Mouse (Mus musculus): ENCODE data around the gene Hhatl. TPM values are rescaled to one million over a fixed set of nuclear protein-coding genes. Genes with fewer than 3 reads are reported as not detected.

The Hhatl gene
- polyA plus RNA-seq, 2 experiments, result 1.7 to 1.9 TPM

DNA sequence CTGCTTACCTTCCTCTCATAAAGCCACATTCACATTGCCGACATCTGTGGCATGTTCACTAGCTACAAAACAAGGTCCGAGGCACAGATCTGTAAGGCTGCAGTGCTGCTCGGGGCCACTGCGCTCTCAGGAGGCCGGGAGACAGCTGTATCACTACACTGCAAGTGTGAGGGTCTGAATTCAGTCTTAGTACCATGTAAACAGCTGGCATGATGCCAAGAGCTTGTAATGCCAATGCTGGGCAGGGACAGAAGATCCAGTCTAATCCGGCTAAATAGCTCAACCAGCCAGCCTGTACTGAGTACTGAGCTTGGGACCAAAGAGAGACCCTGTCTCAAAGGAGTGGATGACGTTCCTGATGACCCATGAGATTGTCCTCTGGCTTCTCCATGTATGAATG, 31.7 kb upstream of the Hhatl start:
- Histone ChIP-seq H3K4me2 (replicated peaks; ENCODE audit: low read depth, low read length, severe bottlenecking) (no peak overlapping the region), H3K9ac (ENCODE audit: low read depth, low read length, severe bottlenecking) (no peak overlapping the region), H3K4me1 (ENCODE audit: control insufficient read depth, insufficient read depth, low read length) (peaks cover 11% of the 10 kb centered on the region), H3K4me3 (replicated peaks; ENCODE audit: low read length) (no peak overlapping the region), H3K27me3 (ENCODE audit: control insufficient read depth, insufficient read depth, low read length) (no peaks in the 10 kb centered on the region), H3K27ac (replicated peaks; ENCODE audit: low read depth, low read length) (no peak overlapping the region), H3K9me3 (ENCODE audit: control insufficient read depth, low read length) (no peaks in the 10 kb centered on the region), H3K36me3 (ENCODE audit: control insufficient read depth, insufficient read depth, low read length) (no peaks in the 10 kb centered on the region)
- 65% methylated on average over 7 of the region's 7 CpGs for WGBS
- TF ChIP-seq POLR2A (IDR thresholded peaks at IDR 0.05; ENCODE audit: borderline replicate concordance, extremely low read depth, insufficient read depth, insufficient read length), result no peak
- ATAC-seq (ENCODE audit: low FRiP score, low read depth), result no peak; the same call in 1 of the 2 replicates
- peak; percentile 45 for DNase-seq (ENCODE audit: low spot score)

DNA sequence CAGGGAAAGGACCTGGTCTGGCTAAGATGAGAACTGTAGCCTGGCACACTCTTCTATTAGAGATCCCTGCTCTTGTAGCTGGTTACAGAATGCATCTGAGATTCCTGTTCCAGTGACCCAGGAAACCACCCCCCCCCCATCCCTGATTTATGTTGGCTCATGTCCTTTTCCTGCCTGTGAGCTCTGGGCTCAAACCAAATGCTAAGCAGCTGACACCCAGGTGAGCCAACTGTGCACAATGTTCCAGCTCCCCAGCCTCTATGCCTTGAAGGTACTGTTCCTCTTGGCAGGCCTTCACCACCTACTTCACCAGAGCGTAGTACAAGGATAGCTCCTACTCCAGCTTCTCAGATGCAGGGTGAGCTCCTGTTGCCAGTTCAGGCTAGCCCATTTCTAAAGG, 30.7 kb upstream of the Hhatl start:
- Histone ChIP-seq H3K27me3 (ENCODE audit: control insufficient read depth, insufficient read depth, low read length) (no peaks in the 10 kb centered on the region), H3K9ac (ENCODE audit: low read depth, low read length, severe bottlenecking) (no peak overlapping the region), H3K27ac (replicated peaks; ENCODE audit: low read depth, low read length) (no peak overlapping the region), H3K36me3 (ENCODE audit: control insufficient read depth, insufficient read depth, low read length) (no peaks in the 10 kb centered on the region), H3K4me2 (replicated peaks; ENCODE audit: low read depth, low read length, severe bottlenecking) (no peak overlapping the region), H3K4me3 (replicated peaks; ENCODE audit: low read length) (no peak overlapping the region), H3K4me1 (ENCODE audit: control insufficient read depth, insufficient read depth, low read length) (peaks cover 11% of the 10 kb centered on the region), H3K9me3 (ENCODE audit: control insufficient read depth, low read length) (no peaks in the 10 kb centered on the region)
- TF ChIP-seq POLR2A (IDR thresholded peaks at IDR 0.05; ENCODE audit: borderline replicate concordance, extremely low read depth, insufficient read depth, insufficient read length), result no peak
- no peak for ATAC-seq (ENCODE audit: low FRiP score, low read depth)
- no peak for DNase-seq (ENCODE audit: low spot score)
- WGBS, result 86% methylated on average over 1 of the region's 1 CpGs

DNA sequence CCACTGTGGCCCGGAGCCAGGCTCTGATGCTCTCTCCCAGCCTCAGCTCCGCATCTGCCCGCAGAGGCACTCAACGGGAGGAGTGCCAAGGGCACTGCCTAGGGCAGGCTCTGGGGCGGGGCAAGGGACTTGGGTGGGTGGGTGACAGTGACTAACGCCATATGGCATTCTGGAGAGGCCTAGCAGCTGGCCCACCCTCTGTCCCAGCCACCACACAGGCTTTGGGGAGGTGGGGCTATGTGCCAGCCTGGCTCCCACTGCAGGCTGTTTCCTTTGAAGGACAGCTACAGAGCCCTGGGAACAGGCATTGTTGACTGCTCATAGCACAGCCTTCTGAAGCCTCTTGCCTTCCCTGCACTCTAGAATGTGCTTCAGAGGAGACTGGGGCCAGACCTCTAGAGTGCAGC, 30.3 kb upstream of the Hhatl start:
- no peaks in the 10 kb centered on the region for H3K36me3 ChIP-seq (ENCODE audit: control insufficient read depth, insufficient read depth, low read length)
- no peak overlapping the region for H3K4me2 ChIP-seq (replicated peaks; ENCODE audit: low read depth, low read length, severe bottlenecking)
- WGBS, result 64% methylated on average over 5 of the region's 6 CpGs
- H3K27ac ChIP-seq (replicated peaks; ENCODE audit: low read depth, low read length), result no peak overlapping the region
- H3K9ac ChIP-seq (ENCODE audit: low read depth, low read length, severe bottlenecking), result no peak overlapping the region
- H3K4me1 ChIP-seq (ENCODE audit: control insufficient read depth, insufficient read depth, low read length), result peaks cover 11% of the 10 kb centered on the region
- no peak overlapping the region for H3K4me3 ChIP-seq (replicated peaks; ENCODE audit: low read length)
- DNase-seq (ENCODE audit: low spot score) (no peak), ATAC-seq (ENCODE audit: low FRiP score, low read depth) (no peak)
- no peak for TF ChIP-seq POLR2A (IDR thresholded peaks at IDR 0.05; ENCODE audit: borderline replicate concordance, extremely low read depth, insufficient read depth, insufficient read length)
- H3K27me3 ChIP-seq (ENCODE audit: control insufficient read depth, insufficient read depth, low read length), result no peaks in the 10 kb centered on the region
- H3K9me3 ChIP-seq (ENCODE audit: control insufficient read depth, low read length), result no peaks in the 10 kb centered on the region

DNA sequence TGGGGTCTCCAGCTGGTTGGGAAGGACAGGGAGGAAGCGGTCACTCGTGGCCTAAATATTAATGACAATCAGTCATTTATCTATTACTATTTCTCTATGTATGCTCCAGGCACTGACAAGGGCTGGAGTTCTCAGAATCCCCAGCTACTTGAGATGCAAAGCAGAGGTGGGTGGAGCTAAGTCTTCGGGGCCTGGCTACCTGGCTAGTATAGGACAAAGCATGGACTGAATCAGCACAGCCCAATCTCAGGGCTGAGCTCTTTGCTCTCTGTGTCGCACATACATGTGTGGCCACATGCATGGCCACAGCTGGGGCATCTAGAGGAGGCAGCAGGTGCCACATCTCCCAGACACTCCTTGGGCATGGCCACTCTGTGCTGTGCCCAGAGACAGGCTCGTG, 28.5 kb upstream of the Hhatl start:
- Histone ChIP-seq H3K27ac (replicated peaks; ENCODE audit: low read depth, low read length) (no peak overlapping the region), H3K27me3 (ENCODE audit: control insufficient read depth, insufficient read depth, low read length) (no peaks in the 10 kb centered on the region), H3K9ac (ENCODE audit: low read depth, low read length, severe bottlenecking) (no peak overlapping the region), H3K4me2 (replicated peaks; ENCODE audit: low read depth, low read length, severe bottlenecking) (no peak overlapping the region), H3K4me3 (replicated peaks; ENCODE audit: low read length) (no peak overlapping the region), H3K4me1 (ENCODE audit: control insufficient read depth, insufficient read depth, low read length) (peaks cover 11% of the 10 kb centered on the region), H3K9me3 (ENCODE audit: control insufficient read depth, low read length) (no peaks in the 10 kb centered on the region), H3K36me3 (ENCODE audit: control insufficient read depth, insufficient read depth, low read length) (no peaks in the 10 kb centered on the region)
- ATAC-seq (ENCODE audit: low FRiP score, low read depth) (no peak), DNase-seq (ENCODE audit: low spot score) (no peak)
- no peak for TF ChIP-seq POLR2A (IDR thresholded peaks at IDR 0.05; ENCODE audit: borderline replicate concordance, extremely low read depth, insufficient read depth, insufficient read length)
- 70% methylated on average over 5 of the region's 5 CpGs for WGBS

DNA sequence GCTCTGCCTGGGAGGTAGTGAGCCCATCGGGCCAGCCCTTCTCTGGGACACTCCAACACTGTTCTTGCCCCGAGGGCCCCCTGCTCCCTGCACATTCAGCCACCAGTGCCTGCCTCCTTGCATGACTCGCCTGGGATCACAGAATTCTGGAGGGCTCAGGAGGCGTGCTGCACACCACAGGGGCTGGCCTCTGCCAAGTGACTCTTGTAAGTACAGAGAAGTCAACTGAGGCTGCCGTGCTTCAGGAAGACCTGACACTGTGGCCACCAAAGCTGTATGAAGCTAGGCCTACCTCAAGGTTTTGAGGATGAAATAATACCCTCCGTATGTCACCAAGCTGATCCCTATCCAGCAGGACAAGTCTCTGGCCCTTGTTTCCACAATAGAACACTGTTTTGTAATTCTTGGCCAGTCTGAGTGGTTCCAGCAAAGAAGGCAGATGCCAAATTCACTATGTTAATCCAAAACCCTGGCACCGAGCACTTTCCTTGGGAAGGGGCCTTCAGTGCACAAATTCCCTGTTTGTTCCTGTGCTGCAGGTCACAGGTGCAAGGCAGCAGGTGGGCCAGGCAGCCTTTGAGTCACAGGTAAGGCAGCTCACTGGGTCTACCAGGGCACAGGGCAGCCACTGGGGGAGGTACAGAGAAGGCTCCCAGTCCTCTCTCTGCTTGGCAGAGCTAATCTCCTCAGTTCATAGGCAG, 27.6 kb upstream of the Hhatl start:
- 43% methylated on average over 7 of the region's 7 CpGs for WGBS
- ATAC-seq (ENCODE audit: low FRiP score, low read depth), result no peak
- no peak for TF ChIP-seq POLR2A (IDR thresholded peaks at IDR 0.05; ENCODE audit: borderline replicate concordance, extremely low read depth, insufficient read depth, insufficient read length)
- H3K36me3 ChIP-seq (ENCODE audit: control insufficient read depth, insufficient read depth, low read length), result no peaks in the 10 kb centered on the region
- H3K4me3 ChIP-seq (replicated peaks; ENCODE audit: low read length), result no peak overlapping the region
- H3K27ac ChIP-seq (replicated peaks; ENCODE audit: low read depth, low read length), result peak overlapping the region; percentile 88
- H3K9me3 ChIP-seq (ENCODE audit: control insufficient read depth, low read length), result no peaks in the 10 kb centered on the region
- H3K4me1 ChIP-seq (ENCODE audit: control insufficient read depth, insufficient read depth, low read length), result peaks cover 11% of the 10 kb centered on the region
- H3K27me3 ChIP-seq (ENCODE audit: control insufficient read depth, insufficient read depth, low read length), result no peaks in the 10 kb centered on the region
- H3K9ac ChIP-seq (ENCODE audit: low read depth, low read length, severe bottlenecking), result peak overlapping the region; percentile 32
- DNase-seq (ENCODE audit: low spot score), result no peak
- H3K4me2 ChIP-seq (replicated peaks; ENCODE audit: low read depth, low read length, severe bottlenecking), result peak overlapping the region; percentile 25; the same call in 1 of the 2 replicates
